Mouse (Mus musculus): ENCODE data around the gene Dip2b.

Gene Dip2b

GRCm38 (mm10) chr15:100179685-100180084 is 141.2 kb downstream of the Dip2b start:
- DNase-seq (ENCODE audit: low spot score), result no peak

GRCm38 (mm10) chr15:100180221-100180620 is 141.8 kb downstream of the Dip2b start:
- no peak for DNase-seq (ENCODE audit: low spot score)

- DNase-seq (ENCODE audit: low spot score), result no peak
These were observed 143.4 kb downstream of the Dip2b start for GRCm38 (mm10) chr15:100181841-100182240.

GRCm38 (mm10) chr15:100182526-100183280 is 144.2 kb downstream of the Dip2b start:
- no peak for DNase-seq (ENCODE audit: low spot score)

GRCm38 (mm10) chr15:100183510-100183909 is 145.0 kb downstream of the Dip2b start:
- DNase-seq (ENCODE audit: low spot score), result no peak

GRCm38 (mm10) chr15:100184821-100185496 is 146.5 kb downstream of the Dip2b start:
- no peak for DNase-seq (ENCODE audit: low spot score)

GRCm38 (mm10) chr15:100186234-100186633 is 147.8 kb downstream of the Dip2b start:
- no peak for DNase-seq (ENCODE audit: low spot score)

- DNase-seq (ENCODE audit: low spot score), result no peak
These were observed 148.6 kb downstream of the Dip2b start for GRCm38 (mm10) chr15:100186882-100187672.

GRCm38 (mm10) chr15:100188542-100188941 is 150.1 kb downstream of the Dip2b start:
- no peak for DNase-seq (ENCODE audit: low spot score)

- no peak for DNase-seq (ENCODE audit: low spot score)
These were observed 150.5 kb downstream of the Dip2b start for GRCm38 (mm10) chr15:100188962-100189404.

GRCm38 (mm10) chr15:100190083-100190482 is 151.6 kb downstream of the Dip2b start:
- DNase-seq (ENCODE audit: low spot score), result no peak

GRCm38 (mm10) chr15:100198983-100199745 is 160.7 kb downstream of the Dip2b start:
- peak; percentile 43 for DNase-seq (ENCODE audit: low spot score)

- DNase-seq (ENCODE audit: low spot score), result no peak
These were observed 161.3 kb downstream of the Dip2b start for GRCm38 (mm10) chr15:100199790-100200189.

GRCm38 (mm10) chr15:100201806-100202205 is 163.3 kb downstream of the Dip2b start:
- DNase-seq (ENCODE audit: low spot score), result no peak

- DNase-seq (ENCODE audit: low spot score), result no peak
These were observed 164.1 kb downstream of the Dip2b start for GRCm38 (mm10) chr15:100202431-100203015.

GRCm38 (mm10) chr15:100204574-100204973 is 166.1 kb downstream of the Dip2b start:
- peak; percentile 61 for DNase-seq (ENCODE audit: low spot score)

- DNase-seq (ENCODE audit: low spot score), result no peak
These were observed 171.5 kb downstream of the Dip2b start for GRCm38 (mm10) chr15:100210013-100210412.

- DNase-seq (ENCODE audit: low spot score), result peak; percentile 35
These were observed 174.9 kb downstream of the Dip2b start for GRCm38 (mm10) chr15:100213339-100213738.

GRCm38 (mm10) chr15:100215092-100215491 is 176.6 kb downstream of the Dip2b start:
- DNase-seq (ENCODE audit: low spot score), result no peak

GRCm38 (mm10) chr15:100216173-100216572 is 177.7 kb downstream of the Dip2b start:
- no peak for DNase-seq (ENCODE audit: low spot score)

GRCm38 (mm10) chr15:100218018-100218417 is 179.6 kb downstream of the Dip2b start:
- DNase-seq (ENCODE audit: low spot score), result no peak
